Mouse (Mus musculus) hindbrain, embryonic 10.5 days (tissue): ENCODE measurements around the gene Aff3. TPM values are rescaled to one million over a fixed set of nuclear protein-coding genes. Genes with fewer than 3 reads are reported as not detected.

Source experiments
- DNase-seq: peaks from one replicate; pipeline ENCODE4 v3.0.0-alpha.2; 2017; ENCODE audit warnings: low spot score
- H3K27ac ChIP-seq: fragments of 300-500 bp; sonication (generic); 2 replicates; pipeline ENCODE4 v1.5.1; 2016; ENCODE audit warnings: mild to moderate bottlenecking, moderate library complexity
- H3K27me3 ChIP-seq: fragments of 300-500 bp; sonication (generic); 2 replicates; pipeline ENCODE4 v1.6.1; 2016; ENCODE audit warnings: mild to moderate bottlenecking; ENCODE audit not compliant: poor library complexity, insufficient read depth, severe bottlenecking
- H3K36me3 ChIP-seq: fragments of 300-500 bp; sonication (generic); 2 replicates; pipeline ENCODE4 v1.6.1; 2016; ENCODE audit warnings: mild to moderate bottlenecking, moderate library complexity
- H3K4me1 ChIP-seq: fragments of 300-500 bp; sonication (generic); replicated peaks from 2 replicates; pipeline ENCODE4 v1.6.1; 2016; ENCODE audit warnings: mild to moderate bottlenecking
- H3K4me3 ChIP-seq: fragments of 300-500 bp; sonication (generic); 2 replicates; pipeline ENCODE4 v1.5.1; 2016; ENCODE audit warnings: mild to moderate bottlenecking, moderate library complexity
- H3K9me3 ChIP-seq: fragments of 300-500 bp; sonication (generic); 2 replicates; pipeline ENCODE4 v1.6.1; 2016; ENCODE audit warnings: mild to moderate bottlenecking, moderate library complexity
- WGBS: fragments of 180-500 bp; shearing (Covaris S2); methylation state at CpG from one replicate; pipeline ENCODE4 v1.1.7; 2016; 5-methylcytosine and 5-hydroxymethylcytosine counted together
- polyA plus RNA-seq: library from polyadenylated mRNA; unstranded; fragments of >200 nt; fragmentation: Nextera tagmentation; extraction: Ambion mirVana; gene quantifications from 2 replicates; pipeline ENCODE4 v1.2.1, GENCODE M21; 2016

The Aff3 gene
- polyA plus RNA-seq, 1 experiment from 2014 or later, result 11.4 TPM

DNA sequence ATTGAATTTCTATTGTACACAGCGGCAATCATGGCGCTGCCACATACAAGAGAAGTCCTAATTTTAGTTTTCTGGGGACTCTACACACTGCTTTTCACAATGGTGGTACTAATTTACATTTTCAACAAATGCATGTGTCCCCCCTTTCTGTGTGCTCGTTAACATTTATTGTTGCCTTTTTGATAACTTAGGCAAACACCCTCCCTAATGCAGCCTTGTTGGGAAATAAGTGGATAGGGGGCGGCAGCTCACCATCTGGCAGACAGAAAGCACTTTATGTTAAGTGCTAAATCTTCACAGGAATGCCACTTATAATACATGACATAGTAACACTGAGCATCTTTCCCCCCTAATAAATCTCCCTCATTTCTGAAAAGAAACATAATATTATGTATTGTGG, 282.1 kb downstream of the Aff3 start:
- Histone ChIP-seq H3K4me3 (no peak overlapping the region), H3K27ac (no peak overlapping the region), H3K36me3 (peaks cover 9% of the 10 kb centered on the region; the same call in 1 of the 2 replicates), H3K9me3 (peaks cover 8% of the 10 kb centered on the region; the same call in 1 of the 2 replicates), H3K27me3 (no peaks in the 10 kb centered on the region), H3K4me1 (peaks cover 24% of the 10 kb centered on the region)
- WGBS, result 93% methylated on average over 4 of the region's 4 CpGs
- DNase-seq, result no peak

DNA sequence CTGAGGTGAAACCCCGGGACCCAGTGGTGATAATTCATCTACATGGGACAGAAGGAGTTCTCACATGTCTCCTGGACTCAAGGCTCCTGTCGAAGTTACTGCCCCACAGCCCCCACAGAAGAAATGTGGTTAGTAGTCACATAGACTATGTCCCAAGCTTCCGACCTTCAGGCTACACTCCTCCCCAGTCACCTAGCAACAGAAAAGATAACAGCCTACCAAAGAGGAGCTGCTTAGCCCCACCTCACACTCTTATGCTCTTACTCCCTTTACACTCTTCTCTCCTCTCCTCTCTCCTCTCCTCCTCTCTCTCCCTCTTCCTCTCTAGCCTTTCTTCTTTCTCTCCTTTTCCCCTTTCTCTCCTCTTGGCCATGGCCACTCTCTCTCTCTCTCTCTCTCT, 286.8 kb downstream of the Aff3 start:
- Histone ChIP-seq H3K9me3 (peaks cover 8% of the 10 kb centered on the region; the same call in 1 of the 2 replicates), H3K27ac (no peak overlapping the region), H3K27me3 (no peaks in the 10 kb centered on the region), H3K4me3 (no peak overlapping the region), H3K36me3 (peaks cover 9% of the 10 kb centered on the region; the same call in 1 of the 2 replicates), H3K4me1 (no peaks in the 10 kb centered on the region; the same call in 1 of the 2 replicates)
- no peak for DNase-seq
- WGBS, result 89% methylated on average over 3 of the region's 3 CpGs

DNA sequence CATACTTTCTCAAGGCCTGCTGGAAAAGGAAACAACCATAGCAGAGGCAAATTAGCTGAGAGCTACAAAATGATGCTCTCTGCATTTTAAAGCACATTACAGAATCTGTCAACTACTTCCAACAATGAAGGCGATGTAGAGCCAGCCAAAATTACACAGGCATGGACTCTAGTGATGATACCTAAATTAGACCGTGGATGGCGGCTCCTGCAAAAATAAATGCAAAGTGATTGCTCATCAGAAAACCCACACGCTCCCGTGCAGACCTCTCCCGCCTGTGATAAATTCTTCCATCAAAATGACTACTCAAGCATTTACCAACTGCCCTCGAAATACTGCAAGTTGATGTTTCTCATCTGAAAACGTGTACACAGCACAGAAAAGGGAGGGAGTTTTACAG, 295.6 kb downstream of the Aff3 start:
- Histone ChIP-seq H3K36me3 (no peaks in the 10 kb centered on the region), H3K27ac (no peak overlapping the region), H3K4me1 (peaks cover 6% of the 10 kb centered on the region; the same call in 1 of the 2 replicates), H3K9me3 (no peaks in the 10 kb centered on the region), H3K4me3 (no peak overlapping the region), H3K27me3 (no peaks in the 10 kb centered on the region)
- whole genome bisulfite sequencing, result 89% methylated on average over 8 of the region's 8 CpGs
- no peak for DNase-seq

DNA sequence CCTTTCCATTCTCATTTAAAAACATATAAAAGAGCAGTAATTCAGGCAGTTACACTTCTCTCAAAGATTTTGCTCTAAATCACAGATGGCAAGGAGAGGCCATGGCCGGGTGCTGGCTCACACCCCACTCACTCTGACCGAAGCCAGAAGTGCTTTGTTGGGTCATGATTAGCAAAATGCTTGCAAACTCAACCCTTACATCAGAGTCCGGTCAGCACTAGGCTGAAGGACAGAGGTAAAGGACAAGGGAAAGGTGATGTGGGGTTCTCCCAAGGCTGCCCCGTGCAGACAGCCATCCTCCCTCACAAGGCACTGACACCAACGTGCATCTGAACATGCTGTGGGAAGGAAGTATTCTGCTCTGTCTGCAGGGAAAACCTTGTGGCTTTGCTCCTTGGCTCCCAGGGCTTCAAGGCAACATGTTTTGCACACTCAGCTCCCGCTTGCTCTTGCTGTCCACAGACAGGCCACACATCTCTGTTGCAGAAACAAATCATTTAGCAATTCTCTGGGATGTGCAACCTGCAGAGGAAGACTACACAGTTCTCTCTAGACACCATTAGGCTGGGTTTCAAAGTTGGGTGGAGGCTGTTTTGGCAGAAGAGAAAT, 296.6 kb downstream of the Aff3 start:
- no peak for DNase-seq
- 91% methylated on average over 6 of the region's 6 CpGs for WGBS
- H3K9me3 ChIP-seq, result no peaks in the 10 kb centered on the region

DNA sequence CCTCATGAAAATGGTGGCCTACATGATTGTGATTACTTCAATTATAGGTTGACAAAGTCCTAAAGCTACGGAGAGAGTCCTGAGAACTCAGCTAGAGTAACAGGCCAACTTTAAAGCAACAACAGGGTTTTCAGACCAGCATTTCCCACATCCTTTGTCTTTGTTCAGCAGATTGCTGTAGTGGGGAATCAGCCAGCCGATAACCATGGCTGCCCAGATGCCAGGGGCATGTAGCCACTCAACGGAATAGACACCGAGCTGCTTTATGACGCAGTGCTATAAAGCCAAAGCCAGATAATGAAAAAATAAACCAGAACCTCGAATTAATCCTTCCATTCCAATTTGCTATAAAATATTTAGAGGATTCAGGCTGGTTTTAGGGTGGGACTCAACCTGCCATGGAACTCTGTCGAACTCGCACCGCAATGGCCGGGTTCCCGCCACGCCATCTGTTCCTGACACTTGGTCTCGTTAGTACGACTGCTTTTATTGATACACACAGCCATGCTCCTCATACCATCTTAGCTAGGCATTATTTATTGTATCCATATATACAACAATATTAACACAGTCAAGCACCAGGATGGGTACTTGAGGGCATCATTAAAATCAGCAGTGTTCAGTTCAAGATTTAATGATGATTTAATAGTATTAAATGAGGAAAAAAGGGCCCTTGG, 297.2 kb downstream of the Aff3 start:
- Histone ChIP-seq H3K27ac (no peak overlapping the region), H3K36me3 (no peaks in the 10 kb centered on the region), H3K9me3 (no peaks in the 10 kb centered on the region), H3K27me3 (no peaks in the 10 kb centered on the region), H3K4me3 (no peak overlapping the region), H3K4me1 (peaks cover 9% of the 10 kb centered on the region)
- no peak for DNase-seq
- WGBS, result 94% methylated on average over 14 of the region's 14 CpGs

More for the DNA sequence above, 296.6 kb downstream of the Aff3 start:
- H3K36me3 ChIP-seq, result no peaks in the 10 kb centered on the region
- peaks cover 9% of the 10 kb centered on the region for H3K4me1 ChIP-seq
- H3K4me3 ChIP-seq, result no peak overlapping the region
- H3K27me3 ChIP-seq, result no peaks in the 10 kb centered on the region
- no peak overlapping the region for H3K27ac ChIP-seq

DNA sequence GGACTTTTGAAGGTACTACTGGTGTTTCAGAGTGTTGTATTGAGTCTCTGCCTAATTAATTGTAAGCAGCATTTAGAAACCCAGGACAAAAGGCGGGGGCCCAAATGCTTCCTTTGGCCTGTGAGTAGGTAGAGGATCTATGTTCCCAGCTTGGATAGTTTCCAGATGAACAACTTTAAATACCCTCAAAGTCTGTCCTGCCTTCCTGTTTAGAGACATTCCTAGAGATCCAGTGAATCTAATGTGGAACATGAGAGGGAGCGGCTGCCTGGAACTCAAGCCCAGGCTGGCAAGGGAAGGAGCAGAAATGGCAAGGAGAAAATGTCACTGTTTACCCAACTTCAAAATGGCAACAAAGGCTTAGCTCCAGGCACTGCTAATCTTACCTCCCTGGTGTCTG, 300.9 kb downstream of the Aff3 start:
- Histone ChIP-seq H3K4me3 (no peak overlapping the region), H3K9me3 (no peaks in the 10 kb centered on the region), H3K36me3 (no peaks in the 10 kb centered on the region), H3K27ac (no peak overlapping the region), H3K27me3 (no peaks in the 10 kb centered on the region), H3K4me1 (peaks cover 9% of the 10 kb centered on the region)
- DNase-seq, result no peak
- WGBS, result 77% methylated on average over 2 of the region's 2 CpGs

DNA sequence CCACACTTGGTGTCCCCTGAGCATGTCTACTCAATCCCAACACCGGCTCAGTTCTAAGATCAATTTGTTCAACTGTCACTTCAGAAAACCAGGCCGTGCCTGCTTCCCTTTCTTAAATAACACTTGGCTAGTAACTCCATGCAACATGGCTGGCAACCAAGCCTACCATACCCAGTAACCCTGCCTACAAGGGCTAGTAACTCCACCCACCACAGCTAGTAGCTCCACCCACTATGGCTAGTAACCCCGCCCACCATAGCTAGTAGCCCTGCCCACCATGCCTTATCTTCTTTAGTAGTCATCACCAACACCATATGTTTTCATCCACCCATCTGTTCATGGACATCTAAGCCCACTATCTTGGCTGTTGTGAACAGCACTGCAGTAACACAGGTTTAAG, 302.5 kb downstream of the Aff3 start:
- 93% methylated on average over 3 of the region's 3 CpGs for WGBS

DNA sequence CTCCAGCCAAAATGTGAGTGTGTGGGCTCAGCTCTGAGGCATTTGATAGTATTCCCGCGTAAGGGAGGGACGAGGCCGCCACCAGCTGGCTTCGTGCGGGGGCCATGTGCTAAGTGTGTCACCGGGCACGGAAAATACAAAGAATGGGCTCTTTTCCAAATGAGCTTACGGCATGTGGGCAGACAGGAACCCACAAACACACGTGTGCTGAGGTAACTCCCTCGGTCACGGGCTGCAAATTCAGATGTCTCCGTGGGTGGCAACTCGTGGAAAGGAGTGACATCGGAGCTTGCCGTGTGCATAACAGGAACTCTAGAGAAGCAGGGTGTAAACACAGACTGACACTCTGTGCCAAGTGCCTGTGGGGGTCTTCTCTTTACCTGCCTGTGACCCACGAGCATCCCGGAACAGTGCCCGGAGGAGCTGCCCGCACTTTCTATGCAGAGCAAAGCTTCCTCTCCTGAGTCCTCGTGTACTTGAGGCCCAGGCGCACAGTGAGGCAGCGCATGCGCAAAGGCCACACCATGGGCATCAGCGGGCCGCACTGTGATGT, 305.9 kb downstream of the Aff3 start:
- Histone ChIP-seq H3K27ac (peak overlapping the region; percentile 23; the same call in 1 of the 2 replicates), H3K9me3 (no peaks in the 10 kb centered on the region), H3K27me3 (no peaks in the 10 kb centered on the region), H3K36me3 (no peaks in the 10 kb centered on the region), H3K4me3 (no peak overlapping the region), H3K4me1 (peaks cover under 1% of the 10 kb centered on the region; the same call in 1 of the 2 replicates)
- no peak for DNase-seq
- 92% methylated on average over 26 of the region's 26 CpGs for WGBS

More for the DNA sequence above, 302.5 kb downstream of the Aff3 start:
- Histone ChIP-seq H3K36me3 (no peaks in the 10 kb centered on the region), H3K4me3 (no peak overlapping the region), H3K4me1 (peaks cover 9% of the 10 kb centered on the region), H3K9me3 (no peaks in the 10 kb centered on the region), H3K27ac (no peak overlapping the region), H3K27me3 (no peaks in the 10 kb centered on the region)
- no peak for DNase-seq

DNA sequence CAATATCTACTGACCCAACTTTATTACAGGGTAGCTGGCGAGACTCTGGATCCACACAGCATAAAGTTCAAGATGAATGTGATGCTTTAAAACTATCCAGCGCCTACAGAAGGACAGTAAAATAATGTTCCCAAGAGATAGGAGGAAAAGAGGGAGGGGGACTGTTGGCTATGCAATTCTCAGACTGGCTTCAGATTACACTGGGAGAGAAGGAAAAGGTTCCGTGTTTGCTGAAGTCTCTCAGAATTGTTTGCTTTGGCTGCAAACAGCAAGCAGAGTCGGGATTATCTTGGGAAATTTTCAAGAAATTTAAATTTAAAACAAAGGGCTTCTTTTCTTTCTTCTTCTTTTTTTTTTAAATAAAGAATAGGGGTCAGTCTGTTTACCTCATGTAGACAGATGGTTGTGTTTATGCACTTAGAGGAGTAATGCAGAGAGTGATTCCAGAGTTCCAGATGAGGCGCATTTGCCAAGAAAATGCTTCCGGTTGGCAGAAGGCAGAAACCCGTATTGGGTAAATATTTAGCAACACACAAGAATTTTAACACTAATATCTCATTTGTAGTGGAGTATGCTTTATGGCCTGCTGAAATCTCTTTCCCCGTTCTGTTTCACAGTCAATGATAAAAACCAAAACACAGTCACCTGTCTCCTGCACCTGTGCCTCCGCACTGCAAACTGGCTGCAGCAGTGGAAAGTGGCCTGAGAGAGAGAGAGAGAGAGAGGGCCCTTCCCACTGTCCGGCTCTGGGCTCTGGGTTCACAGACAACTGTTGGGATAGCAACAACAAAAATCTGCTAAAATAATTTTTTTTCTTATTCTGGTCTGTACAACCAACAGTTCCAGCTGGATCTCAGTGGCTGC, 306.6 kb downstream of the Aff3 start:
- DNase-seq, result no peak
- H3K4me1 ChIP-seq, result no peaks in the 10 kb centered on the region
- H3K27me3 ChIP-seq, result no peaks in the 10 kb centered on the region
- WGBS, result 84% methylated on average over 10 of the region's 10 CpGs
- H3K27ac ChIP-seq, result no peak overlapping the region
- H3K4me3 ChIP-seq, result no peak overlapping the region
- H3K9me3 ChIP-seq, result no peaks in the 10 kb centered on the region
- no peaks in the 10 kb centered on the region for H3K36me3 ChIP-seq

DNA sequence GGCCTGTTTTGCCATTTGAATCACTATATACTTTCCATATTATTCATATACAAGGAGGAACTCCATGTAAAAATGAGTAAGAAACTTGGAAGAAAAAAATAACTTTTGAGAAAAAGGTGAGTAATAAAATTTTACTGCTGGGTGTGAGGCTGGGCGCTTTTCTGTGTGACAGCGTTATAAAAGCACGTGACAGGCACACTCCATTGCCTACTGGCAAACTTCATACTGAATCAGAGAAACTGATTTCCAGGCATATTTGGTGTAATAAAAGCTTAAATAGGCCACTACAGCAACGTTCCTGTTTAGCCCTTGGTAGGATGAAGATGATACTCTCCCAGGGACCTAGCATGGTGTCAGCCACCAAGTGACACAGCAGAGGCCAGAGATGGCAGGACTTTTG, 310.2 kb downstream of the Aff3 start:
- Histone ChIP-seq H3K4me1 (no peaks in the 10 kb centered on the region), H3K27ac (no peak overlapping the region), H3K9me3 (no peaks in the 10 kb centered on the region), H3K4me3 (no peak overlapping the region), H3K36me3 (no peaks in the 10 kb centered on the region), H3K27me3 (no peaks in the 10 kb centered on the region)
- 90% methylated on average over 4 of the region's 4 CpGs for WGBS
- no peak for DNase-seq

DNA sequence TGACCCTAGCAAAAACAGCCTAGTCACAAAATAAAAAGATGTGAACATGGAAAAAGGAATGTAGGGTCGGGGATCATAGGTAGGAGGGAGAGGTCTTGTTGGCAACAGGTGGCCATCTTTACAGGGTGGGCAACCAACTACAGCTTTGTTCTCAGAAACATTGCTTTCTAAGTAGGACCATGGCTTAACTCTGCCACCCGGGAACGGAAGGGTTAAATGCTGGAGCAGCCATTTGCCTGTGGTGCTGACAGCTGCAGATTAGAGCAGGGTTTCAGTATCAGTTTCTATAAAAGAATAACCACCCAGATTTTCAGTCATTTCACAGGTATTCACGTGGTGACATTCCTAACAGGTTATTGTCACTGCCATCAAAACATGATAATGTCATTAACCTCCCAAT, 317.4 kb downstream of the Aff3 start:
- H3K9me3 ChIP-seq, result 0 out of 2 replicates have a peak, but pooled peaks cover 5% of the 10 kb centered on the region
- H3K4me3 ChIP-seq, result no peak overlapping the region
- no peaks in the 10 kb centered on the region for H3K27me3 ChIP-seq
- WGBS, result 90% methylated on average over 4 of the region's 4 CpGs
- H3K27ac ChIP-seq, result no peak overlapping the region
- DNase-seq, result no peak
- H3K4me1 ChIP-seq, result peaks cover 3% of the 10 kb centered on the region; the same call in 1 of the 2 replicates
- peaks cover 5% of the 10 kb centered on the region; the same call in 1 of the 2 replicates for H3K36me3 ChIP-seq

DNA sequence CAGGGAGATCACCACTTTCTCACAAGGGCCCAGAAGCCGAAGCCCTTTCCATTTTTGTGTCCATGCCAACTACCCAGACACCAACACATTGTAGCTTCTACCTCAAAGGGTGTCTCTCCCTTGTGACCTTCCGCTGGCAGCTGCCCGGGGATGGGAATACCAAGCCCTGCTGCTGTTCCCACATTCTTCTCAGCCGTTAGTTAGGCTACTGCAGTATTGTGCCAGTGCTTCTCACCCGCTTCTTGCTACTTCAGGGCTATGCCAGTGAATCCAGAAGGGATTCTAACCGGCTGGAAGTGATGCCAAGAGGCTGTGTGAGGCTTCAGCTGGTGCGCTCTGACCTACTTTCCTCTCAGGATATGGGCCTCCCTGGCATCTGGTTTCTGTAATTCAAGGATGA, 330.5 kb downstream of the Aff3 start:
- no peak overlapping the region for H3K27ac ChIP-seq
- H3K4me3 ChIP-seq, result no peak overlapping the region
- H3K27me3 ChIP-seq, result no peaks in the 10 kb centered on the region
- WGBS, result 90% methylated on average over 7 of the region's 7 CpGs
- H3K4me1 ChIP-seq, result peaks cover 14% of the 10 kb centered on the region
- H3K36me3 ChIP-seq, result no peaks in the 10 kb centered on the region
- DNase-seq, result no peak
- no peaks in the 10 kb centered on the region for H3K9me3 ChIP-seq
